ENCODE assay signal across 8 mouse cellular contexts in genomic region chr3:100702875-100703846, GRCm38 (mm10). TPM values are rescaled to one million over a fixed set of nuclear protein-coding genes. Genes with fewer than 3 reads are reported as not detected.
A peak's percentile ranks its signal among the peaks of the same experiment; 100 is the strongest.
DNase-seq lines count a peak whose midpoint lies in the region; ATAC-seq lines count a peak whose summit lies in the region.

No protein-coding gene starts in this region.

- peak; percentile 91 for DNase-seq in A20 (ENCODE audit: low read depth, low spot score)
- DNase-seq in kidney, postnatal 4 days: peak; percentile 40 to 62
- no peak for DNase-seq in thymus, postnatal 14 days
- DNase-seq in ovary, adult 18-20 months (ENCODE audit: low spot score): no peak
- no peak for DNase-seq in hindbrain, embryonic 11.5 days (ENCODE audit: low spot score)

- no peaks in the 10 kb centered on the region for H3K36me3 ChIP-seq in forebrain, embryonic 15.5 days
- H3K36me3 ChIP-seq in forebrain, embryonic 12.5 days (replicated peaks): no peaks in the 10 kb centered on the region
- no peaks in the 10 kb centered on the region for H3K36me3 ChIP-seq in hindbrain, embryonic 11.5 days (ENCODE audit: control insufficient read depth, insufficient read depth, low read length)

- no peaks in the 10 kb centered on the region for H3K27me3 ChIP-seq in forebrain, embryonic 15.5 days
- no peaks in the 10 kb centered on the region for H3K27me3 ChIP-seq in forebrain, embryonic 12.5 days
- H3K27me3 ChIP-seq in hindbrain, embryonic 11.5 days (ENCODE audit: control insufficient read depth, insufficient read depth, low read length): no peaks in the 10 kb centered on the region

- peak; percentile 70 for ATAC-seq in forebrain, embryonic 15.5 days (replicated peaks)
- no peak for ATAC-seq in forebrain, embryonic 12.5 days (ENCODE audit: low FRiP score)
- peak; percentile 49; the same call in 1 of the 2 replicates for ATAC-seq in erythroid progenitor cell, adult 5-6 weeks (replicated peaks; ENCODE audit: low FRiP score, poor library complexity, severe bottlenecking)
- ATAC-seq in hindbrain, embryonic 11.5 days (ENCODE audit: low FRiP score): no peak

- H3K9me3 ChIP-seq in forebrain, embryonic 15.5 days: no peaks in the 10 kb centered on the region
- no peaks in the 10 kb centered on the region for H3K9me3 ChIP-seq in forebrain, embryonic 12.5 days
- H3K9me3 ChIP-seq in hindbrain, embryonic 11.5 days (ENCODE audit: control insufficient read depth, low read length): no peaks in the 10 kb centered on the region

- H3K4me2 ChIP-seq in forebrain, embryonic 15.5 days (replicated peaks): no peak overlapping the region
- no peak overlapping the region for H3K4me2 ChIP-seq in forebrain, embryonic 12.5 days
- no peak overlapping the region for H3K4me2 ChIP-seq in hindbrain, embryonic 11.5 days (replicated peaks; ENCODE audit: low read depth, low read length)

- no peak overlapping the region for H3K27ac ChIP-seq in forebrain, embryonic 15.5 days (replicated peaks)
- no peak overlapping the region for H3K27ac ChIP-seq in forebrain, embryonic 12.5 days
- no peak overlapping the region for H3K27ac ChIP-seq in hindbrain, embryonic 11.5 days (ENCODE audit: low read depth, low read length)

- 15% methylated on average over 15 of the region's 15 CpGs for WGBS in forebrain, embryonic 15.5 days
- 39% methylated on average over 15 of the region's 15 CpGs for WGBS in forebrain, embryonic 12.5 days
- 76% methylated on average over 15 of the region's 15 CpGs for WGBS in hindbrain, embryonic 11.5 days

- H3K4me1 ChIP-seq in forebrain, embryonic 15.5 days: peaks cover 13% of the 10 kb centered on the region; the same call in 1 of the 2 replicates
- peaks cover 12% of the 10 kb centered on the region; the same call in 1 of the 2 replicates for H3K4me1 ChIP-seq in forebrain, embryonic 12.5 days
- H3K4me1 ChIP-seq in hindbrain, embryonic 11.5 days (replicated peaks; ENCODE audit: control insufficient read depth, insufficient read depth, low read length): no peaks in the 10 kb centered on the region

- H3K4me3 ChIP-seq in forebrain, embryonic 15.5 days: no peak overlapping the region
- H3K4me3 ChIP-seq in forebrain, embryonic 12.5 days (replicated peaks): no peak overlapping the region
- H3K4me3 ChIP-seq in hindbrain, embryonic 11.5 days (ENCODE audit: low read depth, low read length): no peak overlapping the region

- H3K9ac ChIP-seq in forebrain, embryonic 15.5 days (replicated peaks): no peak overlapping the region
- no peak overlapping the region for H3K9ac ChIP-seq in forebrain, embryonic 12.5 days
- H3K9ac ChIP-seq in hindbrain, embryonic 11.5 days (ENCODE audit: low read depth, low read length): no peak overlapping the region

RNA-seq across cellular contexts. Expression of gene Man1a2, which starts 17.9 kb away (rescaled TPM):
- polyA plus RNA-seq in forebrain, embryonic 15.5 days (2015; fragmentation: Nextera tagmentation; extraction: Ambion mirVana): 38.8 and 39.1 TPM in 2 replicates
- 47.7 and 54.6 TPM in 2 replicates for polyA plus RNA-seq in forebrain, embryonic 12.5 days (2016; fragmentation: Nextera tagmentation; extraction: Ambion mirVana)
- total RNA-seq in erythroid progenitor cell, adult 5-6 weeks (2015; ENCODE audit: low replicate concordance): 14.8 and 62.5 TPM in 2 replicates
- total RNA-seq in erythroid progenitor cell, adult 5-6 weeks (2017; ENCODE audit: low replicate concordance): 49.2 and 52.1 TPM in 2 replicates
- 48.4 and 68.5 TPM in 2 replicates for polyA plus RNA-seq in hindbrain, embryonic 11.5 days (2014; fragmentation: Nextera tagmentation; extraction: Ambion mirVana)

Comparison
In these comparisons a context has a peak if more than half of its experiments do, and no peak if none do; other contexts are left out.
1. ATAC-seq: peak in forebrain, embryonic 15.5 days (single experiment) and erythroid progenitor cell, adult 5-6 weeks (single experiment); none in forebrain, embryonic 12.5 days (single experiment) and hindbrain, embryonic 11.5 days (single experiment).
2. DNase-seq: peak in A20 (single experiment) and kidney, postnatal 4 days (2 of 2); none in thymus, postnatal 14 days (single experiment), ovary, adult 18-20 months (single experiment) and hindbrain, embryonic 11.5 days (single experiment).